Mouse (Mus musculus): Measurements from ENCODE around the gene Als2.
A peak's percentile ranks its signal among the peaks of the same experiment; 100 is the strongest.

Gene Als2

DNA sequence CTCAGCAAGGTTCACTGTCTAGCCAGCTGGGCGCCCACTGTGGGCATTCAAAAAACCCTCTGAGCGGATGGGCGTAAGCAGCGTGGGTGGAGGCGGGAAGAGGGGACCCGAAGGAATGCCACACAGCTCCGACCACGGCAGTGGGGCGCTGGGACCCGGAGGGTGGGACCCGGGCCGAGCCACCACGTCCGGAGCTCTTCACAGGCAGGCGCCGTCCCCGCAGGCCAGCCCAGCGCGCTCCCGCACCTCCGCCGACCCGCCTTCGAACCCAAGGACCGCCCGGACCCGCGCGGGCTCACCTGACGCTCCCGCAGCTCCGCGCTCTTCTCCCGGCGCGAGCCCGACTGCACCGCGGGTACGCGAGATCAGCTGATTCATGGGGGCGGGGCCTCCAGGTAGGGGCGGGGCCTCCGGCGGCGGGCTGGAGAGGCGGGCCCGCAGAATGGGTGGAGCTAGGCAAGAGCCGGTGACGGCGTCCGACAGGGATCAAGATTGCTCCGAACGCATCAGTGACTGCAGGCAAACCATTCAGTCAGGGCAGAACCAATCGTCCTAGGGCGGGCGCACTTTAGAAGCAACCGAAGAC is at the start of gene Als2:
Gene Als2, minus strand, starts transcription at position 376 of the 586 bp plus-strand sequence.
- peak; percentile 97 for DNase-seq (ENCODE audit: low read depth, low spot score)

DNA sequence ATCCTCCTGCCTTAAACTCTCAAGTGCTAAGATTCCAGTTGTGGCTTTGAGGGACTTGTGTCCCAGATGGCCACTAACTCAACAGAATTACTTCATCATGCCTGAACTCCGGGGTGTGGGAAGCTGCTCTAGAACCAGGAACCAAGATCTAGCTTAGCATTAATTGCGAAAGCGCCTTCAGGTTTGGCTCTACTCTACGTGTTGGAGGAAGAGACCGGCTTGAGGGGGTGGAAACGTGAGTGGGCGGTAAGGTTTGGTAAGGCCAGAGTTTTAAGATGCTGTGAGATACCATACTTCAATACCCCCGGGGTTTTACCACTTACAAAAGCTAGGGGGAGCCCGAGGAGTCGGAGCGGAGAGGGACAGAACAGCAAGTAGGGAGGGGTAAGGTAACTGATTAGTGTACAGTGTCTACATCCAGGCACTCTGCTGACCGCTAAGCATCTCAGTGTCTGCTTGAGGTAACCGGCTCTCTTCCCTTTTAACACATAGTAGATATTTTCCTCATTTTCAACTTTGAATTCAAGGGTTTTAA is 49.4 kb upstream of the Als2 start:
- DNase-seq (ENCODE audit: low read depth, low spot score) = no peak

DNA sequence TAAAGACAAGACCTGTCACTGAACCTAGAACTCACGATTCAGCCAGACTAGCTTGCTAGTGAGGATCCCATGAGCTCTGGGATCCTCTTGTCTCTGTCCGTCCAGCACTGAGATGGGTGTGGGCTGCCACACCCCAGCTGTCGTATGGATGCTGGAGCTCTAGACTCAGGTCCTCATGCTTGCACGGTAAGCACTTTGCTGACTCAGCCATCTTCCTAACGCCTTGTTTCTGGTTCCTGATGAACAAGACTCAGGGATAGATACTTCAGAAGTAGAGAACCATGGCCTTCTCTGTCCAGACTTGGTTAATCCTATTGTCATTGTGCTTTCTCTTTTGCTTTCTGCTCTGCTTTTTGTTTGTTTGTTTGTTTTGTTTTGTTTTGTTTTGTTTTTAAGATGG is 48.8 kb upstream of the Als2 start:
- no peak for DNase-seq (ENCODE audit: low read depth, low spot score)

DNA sequence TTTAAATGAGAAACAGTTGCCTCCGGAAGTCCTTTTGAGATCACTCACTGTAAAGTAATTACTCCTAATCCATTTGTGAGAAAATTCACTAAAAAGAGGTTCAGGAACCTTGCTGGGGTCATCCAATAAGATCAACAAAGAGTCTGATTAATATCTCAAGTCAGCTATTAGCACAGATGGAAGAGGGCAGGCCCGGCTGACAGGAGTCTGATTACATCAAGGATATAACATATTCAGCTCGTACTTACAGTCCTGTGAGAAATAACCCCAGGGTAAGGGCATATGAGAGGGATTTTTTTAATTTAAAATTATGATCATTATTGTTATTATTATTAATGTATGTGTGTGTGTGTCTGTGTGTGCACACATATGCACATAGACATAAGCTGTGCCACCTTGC is 35.2 kb upstream of the Als2 start:
- DNase-seq (ENCODE audit: low read depth, low spot score) = no peak

DNA sequence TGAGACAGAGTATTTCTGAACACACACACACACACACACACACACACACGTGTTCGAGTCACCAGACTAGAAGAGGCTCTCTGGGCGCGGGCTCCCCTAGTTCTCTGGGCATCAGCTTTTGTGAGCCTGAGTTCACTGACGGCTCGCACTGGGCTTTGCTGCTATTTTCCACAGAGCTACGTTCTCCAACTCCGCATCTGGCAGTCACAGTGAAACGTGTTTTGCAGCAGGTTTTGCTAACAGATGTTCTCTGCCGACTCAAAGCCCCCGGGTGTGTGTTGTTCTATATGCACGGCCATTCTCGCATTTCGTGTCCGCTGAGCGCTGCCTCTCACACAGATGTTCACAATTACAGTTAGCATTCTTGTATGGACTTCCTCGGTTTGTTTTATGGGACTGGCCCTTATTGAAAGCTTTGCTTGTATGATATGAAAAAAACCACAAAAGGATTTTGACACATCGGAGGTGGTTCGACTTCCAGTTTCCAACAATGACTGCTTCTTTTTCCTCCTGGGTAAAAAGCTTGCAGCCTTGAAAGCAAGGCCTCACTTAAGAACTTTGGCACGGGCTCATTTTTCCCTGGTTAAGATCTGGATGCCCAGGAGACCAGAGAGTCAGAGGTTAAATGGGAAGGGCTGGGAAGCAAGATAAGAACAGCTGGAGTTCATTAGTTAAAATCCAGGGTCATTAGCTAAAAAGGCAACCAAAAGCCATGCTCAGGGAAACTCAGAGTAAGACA is 33.1 kb upstream of the Als2 start:
- peak; percentile 83 for DNase-seq (ENCODE audit: low read depth, low spot score)

DNA sequence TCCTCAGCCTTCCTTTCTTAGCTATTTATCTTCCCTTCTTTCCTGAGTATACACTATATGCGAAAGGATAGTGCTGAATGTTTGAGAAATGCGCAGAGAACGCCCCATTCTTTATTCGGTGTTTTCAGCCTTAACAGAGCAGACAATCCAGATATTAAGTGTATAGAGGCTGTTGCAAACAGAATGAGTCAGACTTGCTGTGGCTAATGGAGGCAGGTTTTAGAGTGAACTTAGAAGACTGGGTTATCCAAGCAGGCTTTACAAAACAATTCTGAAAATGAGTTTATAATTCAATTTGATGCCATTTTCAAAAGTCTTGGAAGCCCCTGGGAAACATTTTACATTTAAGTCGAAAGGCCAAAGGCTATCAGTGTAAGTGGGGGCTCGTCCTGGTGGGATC is 32.4 kb upstream of the Als2 start:
- DNase-seq (ENCODE audit: low read depth, low spot score) = peak; percentile 52

DNA sequence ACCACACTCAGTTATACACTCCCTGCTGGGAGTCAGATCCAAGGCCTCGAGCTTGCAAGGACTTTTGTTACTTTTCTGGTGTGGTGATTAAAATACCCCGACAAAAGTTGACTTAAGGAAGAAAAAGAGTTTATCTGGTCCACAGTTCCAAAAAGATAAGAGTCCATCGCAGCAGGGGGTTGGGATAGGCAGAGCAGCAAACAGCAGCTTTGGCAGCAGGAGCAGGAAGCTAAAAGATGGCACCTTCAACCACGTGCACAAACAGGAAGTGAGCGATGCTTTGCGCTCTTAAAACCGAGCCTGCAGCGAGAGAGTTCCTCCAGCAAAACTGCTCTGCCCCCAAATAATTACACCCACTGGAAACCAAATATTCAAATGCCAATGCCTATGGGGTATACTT is 31.9 kb upstream of the Als2 start:
- no peak for DNase-seq (ENCODE audit: low read depth, low spot score)

DNA sequence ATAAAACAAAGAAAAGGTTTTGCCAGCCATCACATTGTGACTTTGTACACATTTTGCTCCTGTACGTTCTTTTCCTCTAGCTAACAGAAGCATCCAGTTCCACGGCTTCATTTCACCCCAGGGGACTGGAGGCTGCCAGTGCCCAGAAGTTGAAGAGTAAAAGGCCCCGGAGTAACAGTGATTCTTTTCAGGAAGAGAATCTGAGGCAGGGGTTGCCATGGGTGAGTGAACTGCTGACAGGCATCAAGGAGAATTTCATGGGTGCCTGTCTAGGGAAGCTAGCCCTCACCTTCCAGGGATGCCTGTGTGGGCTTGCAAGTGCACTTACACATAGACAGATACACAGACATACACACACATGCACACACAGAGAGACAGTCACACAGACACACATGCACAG is 20.7 kb upstream of the Als2 start:
- DNase-seq (ENCODE audit: low read depth, low spot score) = no peak

DNA sequence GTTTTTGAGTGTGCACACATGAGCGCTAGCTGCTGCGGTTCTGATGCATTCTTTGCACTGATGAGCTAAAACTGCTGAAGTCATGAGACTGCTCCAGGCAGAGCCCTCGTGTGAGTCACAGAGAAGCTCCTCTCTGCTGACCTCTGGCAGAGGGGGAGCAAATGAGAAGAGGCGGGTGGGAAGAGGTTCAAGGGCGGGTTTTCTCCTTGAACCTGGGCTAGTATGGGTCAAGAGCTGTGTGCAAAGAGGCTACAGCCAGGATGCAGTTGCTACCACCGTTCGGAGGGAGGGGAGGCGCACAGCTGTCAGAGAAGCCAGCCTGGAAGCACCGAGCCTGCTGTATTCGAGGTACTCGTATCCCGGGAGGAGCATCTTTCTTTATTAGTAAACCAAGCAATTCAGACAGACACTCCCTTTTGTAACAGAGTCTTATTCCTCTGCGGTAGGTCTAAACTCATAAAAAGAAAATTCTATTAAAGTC is 19.8 kb upstream of the Als2 start, which contains the start of gene Cdk15:
Gene Cdk15, plus strand, starts transcription at position 156 of the 481 bp plus-strand sequence.
- peak; percentile 73 for DNase-seq (ENCODE audit: low read depth, low spot score)

DNA sequence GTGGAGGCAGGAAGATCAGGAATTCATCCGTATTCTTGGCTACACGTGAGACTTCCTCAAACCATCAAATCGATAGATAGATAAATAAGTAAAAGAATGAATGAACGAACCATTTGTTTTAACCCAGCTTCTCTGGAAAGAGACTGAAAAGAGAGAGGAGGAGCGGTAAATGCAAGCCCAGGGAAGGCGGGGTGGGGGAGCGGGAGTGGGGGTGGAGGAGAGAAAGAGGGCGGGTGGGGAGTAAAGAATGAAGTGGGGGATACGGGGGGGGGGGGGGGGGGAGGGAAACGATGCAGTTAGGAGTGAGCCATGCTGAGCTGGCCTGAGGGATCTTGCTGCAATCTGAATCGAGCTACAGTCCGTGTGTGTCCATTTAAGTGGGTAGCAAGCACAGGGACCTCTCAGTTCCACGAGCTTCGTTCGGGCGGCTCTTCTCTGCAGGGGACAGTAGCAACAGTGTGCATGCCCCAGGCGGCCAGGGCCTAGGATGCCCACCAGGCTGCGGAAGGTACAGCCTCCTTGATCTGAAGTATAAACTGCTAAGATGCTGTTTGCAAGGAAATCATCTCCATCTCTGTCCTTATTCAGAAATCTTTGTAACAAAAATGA is 16.4 kb upstream of the Als2 start:
- no peak for DNase-seq (ENCODE audit: low read depth, low spot score)

DNA sequence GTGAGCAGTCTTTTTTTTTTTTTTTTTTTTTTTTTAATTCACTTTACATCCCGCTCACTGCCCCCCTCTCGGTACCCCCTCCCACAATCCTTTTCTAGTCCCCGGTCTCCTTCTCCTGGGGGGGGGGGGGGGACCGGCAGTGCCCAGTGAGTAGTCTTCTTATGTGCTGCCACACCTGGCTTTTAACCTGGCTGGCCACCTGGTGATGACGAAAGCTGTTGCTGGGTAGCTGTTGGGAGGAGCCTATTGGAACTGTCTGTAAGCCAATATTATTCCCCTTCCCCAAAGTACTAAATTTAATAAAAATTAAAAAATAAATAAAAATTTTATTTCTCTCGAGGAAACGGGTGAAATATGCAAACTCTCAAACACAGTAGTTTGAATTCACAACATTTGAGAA is 15.7 kb upstream of the Als2 start:
- DNase-seq (ENCODE audit: low read depth, low spot score) = no peak

DNA sequence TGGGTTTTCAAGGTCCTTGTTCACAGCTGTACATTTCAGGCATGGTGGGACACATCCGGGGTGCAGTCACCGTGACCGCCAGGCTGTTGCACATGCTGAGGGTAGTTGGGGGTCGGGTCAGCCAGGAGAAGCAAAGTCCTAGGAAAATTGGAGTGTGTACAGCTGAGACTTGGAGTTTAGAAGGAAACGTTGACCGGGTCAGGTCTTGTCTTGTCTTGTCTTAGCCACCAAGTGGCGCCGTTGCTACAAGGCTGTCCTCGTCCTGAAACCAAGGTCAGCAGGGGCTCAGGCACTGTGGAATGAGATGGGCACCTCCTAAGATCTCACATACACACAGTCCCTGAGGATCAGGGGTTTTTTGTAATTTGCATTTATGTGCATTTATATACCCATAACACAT is 10.6 kb upstream of the Als2 start:
- DNase-seq (ENCODE audit: low read depth, low spot score) = peak; percentile 63

DNA sequence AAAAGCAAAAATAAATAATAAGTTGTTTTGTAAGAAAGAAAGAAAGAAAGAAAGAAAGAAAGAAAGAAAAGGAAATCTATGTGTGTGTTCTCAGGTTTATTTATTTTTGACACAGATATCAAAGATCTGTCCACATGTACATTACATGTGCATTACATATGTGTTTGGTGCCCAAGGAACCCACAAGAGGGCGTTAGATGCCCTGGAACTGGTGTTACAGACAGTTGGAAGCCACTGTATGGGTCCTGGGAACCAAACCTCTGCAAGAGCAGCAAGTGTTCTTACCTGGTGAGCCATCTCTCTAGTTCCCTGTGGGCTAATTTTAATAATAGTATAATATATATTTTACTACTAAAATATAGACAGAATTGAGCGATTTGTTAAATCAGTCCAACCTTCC is 6.7 kb upstream of the Als2 start:
- no peak for DNase-seq (ENCODE audit: low read depth, low spot score)

DNA sequence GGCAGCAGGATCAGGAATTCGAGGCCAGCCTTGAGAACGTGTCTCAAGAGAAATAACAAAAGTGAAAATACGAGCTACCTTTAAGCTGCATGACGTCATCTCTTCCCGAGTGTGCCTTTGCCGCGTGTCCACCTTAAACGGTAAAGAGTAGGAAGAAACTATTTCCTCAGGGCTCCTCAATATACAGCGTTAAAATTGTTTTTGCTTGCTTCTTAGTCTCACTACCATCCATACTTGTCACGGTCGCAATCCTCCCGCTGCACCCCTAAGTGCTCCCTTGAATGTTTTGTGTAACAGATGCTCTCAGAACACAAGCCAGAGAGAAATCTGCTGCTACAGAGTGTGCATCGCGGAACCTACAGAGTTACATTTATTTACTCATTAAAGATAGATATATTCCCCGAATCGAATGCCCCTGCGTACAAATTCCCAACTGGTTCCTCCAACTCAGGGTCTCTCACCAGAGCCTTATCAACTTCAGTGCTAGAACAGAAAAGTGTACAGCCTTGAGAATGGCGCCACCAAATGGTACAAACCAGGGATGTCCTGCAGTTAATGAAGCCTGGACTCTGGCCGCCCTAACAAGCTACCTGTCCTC is 682 bp upstream of the Als2 start:
- peak; percentile 85 for DNase-seq (ENCODE audit: low read depth, low spot score)

DNA sequence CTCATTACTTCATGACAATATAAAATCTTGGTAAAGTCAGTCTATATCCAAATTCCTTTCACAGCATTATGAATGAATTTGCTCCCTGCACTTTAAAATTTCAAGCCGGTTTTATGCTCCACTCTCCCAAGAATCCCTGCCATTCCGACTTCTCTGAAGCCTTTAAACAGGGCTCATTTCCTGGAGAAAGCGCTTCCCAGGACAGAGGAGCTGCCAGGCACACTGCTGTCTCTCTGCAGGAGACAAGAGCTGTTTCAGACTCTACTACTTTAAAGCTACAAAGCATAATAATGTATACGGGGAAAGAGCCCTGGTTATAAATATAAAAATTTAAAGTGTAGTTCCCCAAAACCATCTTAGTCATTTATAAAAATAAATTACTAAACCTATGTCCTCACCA is 7.8 kb downstream of the Als2 start:
- no peak for DNase-seq (ENCODE audit: low read depth, low spot score)

DNA sequence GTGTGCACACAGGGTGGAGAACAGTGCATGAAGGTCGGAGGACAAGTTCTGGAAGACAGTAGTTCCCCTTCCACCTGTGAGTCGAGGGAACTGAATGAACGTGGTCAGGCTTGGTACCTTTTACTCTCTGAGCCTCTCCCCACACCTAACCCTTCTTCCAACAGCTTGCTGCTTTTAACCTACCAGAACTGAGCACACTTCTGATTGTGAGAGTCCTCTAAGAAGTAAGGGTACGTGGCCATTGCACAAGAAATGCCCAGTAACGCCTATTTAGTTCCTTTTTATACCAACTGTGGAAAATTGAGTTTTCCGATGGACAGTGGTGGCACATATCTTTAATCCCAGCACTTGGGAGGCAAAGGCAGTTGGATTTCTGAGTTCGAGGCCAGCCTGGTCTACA is 8.5 kb downstream of the Als2 start:
- no peak for DNase-seq (ENCODE audit: low read depth, low spot score)

DNA sequence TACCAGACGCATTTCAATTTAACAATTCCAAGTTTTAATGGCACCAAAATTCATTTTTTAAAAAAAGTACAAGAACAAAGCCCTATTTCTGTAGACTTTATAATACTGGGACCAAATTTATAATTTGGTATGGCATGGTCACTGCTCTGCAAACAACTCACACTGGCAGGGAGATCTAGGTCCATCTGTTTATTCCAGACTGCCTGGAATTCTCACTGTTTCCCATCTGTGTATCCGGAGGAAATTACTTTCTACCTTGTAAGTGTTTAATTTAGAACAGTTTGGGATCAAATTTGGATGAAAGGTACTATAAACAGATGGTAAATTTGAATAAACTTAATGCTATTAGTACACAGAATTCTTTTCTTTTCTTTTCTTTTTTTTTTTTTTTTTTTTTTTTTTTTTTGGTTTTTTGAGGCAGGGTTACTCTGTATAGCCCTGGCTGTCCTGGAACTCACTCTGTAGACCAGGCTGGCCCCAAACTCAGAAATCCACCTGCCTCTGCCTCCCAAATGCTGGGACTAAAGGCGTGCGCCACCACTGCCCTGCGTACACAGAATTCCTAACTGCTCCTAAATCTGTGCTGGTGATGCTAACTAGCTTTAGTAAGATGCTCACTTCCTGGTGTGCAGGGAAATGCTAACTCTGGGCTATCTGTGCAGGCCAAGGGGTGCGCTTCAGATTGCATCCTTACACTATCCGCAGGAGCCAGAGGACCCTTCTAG is 14.8 kb downstream of the Als2 start:
- no peak for DNase-seq (ENCODE audit: low read depth, low spot score)

DNA sequence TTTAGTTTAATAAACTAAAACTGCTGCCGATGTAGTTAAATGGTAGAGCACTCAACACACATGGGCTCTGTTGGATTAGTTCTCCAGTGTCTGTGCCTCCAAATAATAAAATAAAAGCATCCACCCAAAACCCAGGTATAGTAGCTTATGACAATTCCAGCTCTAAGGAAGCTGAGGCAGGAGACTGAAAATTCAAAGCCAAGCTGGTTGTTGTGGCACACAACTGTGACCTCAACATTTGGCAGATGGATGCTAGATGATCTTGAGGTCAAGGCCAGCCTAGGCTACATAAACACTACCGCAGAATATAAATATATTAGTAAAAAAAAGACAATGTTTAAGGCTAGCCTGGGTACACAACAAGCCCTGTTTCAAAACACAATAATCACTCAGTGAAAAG is 15.4 kb downstream of the Als2 start:
- no peak for DNase-seq (ENCODE audit: low read depth, low spot score)

DNA sequence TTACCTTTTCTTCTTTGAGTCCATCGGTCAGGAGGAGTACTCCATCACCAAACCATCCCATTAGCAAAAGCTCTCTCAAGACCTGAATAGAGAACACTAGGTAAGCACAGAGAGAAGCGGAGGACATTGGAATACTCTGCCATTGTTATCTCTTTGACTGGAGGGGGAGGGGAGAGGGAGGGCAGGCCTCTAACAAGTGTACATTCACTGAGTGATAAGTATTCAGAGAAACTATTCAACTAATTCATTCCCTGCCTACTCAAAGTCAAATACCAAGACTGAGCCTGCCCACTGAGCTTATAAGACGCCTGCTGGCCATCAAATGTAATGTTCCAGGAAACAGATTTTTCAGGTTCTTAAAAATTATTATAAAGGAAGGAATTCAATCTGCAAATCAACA is 16.7 kb downstream of the Als2 start:
- no peak for DNase-seq (ENCODE audit: low read depth, low spot score)

DNA sequence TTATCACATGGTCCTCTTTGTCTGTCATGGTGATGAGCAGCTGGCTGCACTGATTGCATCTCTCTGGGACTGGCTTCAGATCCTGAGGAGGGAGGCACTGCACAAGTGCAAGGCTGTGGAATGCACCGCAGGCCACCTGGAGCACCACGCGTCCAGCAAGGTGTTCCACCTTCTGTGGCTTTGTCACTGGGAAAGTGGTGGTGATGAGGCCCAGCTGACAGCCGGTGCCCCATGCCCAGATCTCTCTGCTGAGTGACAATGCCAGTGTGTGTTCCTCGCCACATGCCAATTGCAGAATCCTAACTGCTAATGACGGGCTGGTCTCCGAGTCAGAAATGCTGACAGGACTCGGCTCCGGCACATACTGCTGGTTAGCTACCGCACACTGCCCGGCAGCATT is 21.6 kb downstream of the Als2 start:
- no peak for DNase-seq (ENCODE audit: low read depth, low spot score)

DNA sequence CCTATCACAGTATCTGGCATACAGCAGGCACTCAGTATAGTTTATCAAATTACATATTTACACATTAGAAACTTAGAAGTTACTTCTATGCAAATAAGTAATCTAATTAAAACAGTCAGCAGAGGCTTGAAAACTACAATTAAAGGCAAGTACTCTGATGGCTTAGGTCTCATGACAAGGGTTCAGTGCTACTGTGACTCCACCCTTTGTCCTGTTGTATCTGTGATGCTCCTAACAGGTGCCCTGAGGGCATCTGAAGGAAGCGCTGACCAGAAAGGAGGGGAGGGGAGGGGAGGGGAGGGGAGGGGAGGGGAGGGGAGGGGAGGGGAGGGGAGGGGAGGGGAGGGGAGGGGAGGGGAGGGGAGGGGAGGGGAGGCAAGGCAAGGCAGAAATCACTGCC is 24.1 kb downstream of the Als2 start:
- DNase-seq (ENCODE audit: low read depth, low spot score) = no peak

Measured in 3T3-L1 (cell line).